Mouse (Mus musculus): ENCODE data around the gene H2-T22.
"Not testable (repeated sequence)": the region's sequence is repeated elsewhere in the genome, so short reads cannot be mapped to it uniquely, and the experiment has no call there.

DNA sequence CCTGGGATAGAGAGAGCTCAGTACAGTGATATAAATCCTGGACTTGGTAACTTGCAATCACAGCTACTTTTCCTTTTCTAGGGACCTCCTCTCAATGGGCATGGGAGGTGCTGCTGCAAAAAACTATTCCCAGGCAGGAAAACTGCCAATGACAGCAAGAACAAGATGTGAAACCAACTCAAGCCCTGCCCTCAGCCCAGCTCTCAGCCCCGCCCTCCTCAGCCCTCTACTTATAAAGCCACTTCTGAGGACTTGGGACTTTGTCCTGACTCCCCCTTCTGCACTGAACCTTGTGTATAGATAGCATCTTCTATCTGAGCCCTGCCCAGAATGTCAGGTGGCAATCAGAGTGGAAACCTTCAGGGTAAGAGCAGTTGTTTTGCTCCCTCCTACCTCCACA lies 15.8 kb upstream of the H2-T22 start, which contains the start of gene Gm11127:
- TF ChIP-seq POLR2A (IDR thresholded peaks at IDR 0.05; ENCODE audit: control insufficient read depth, low read depth, low read length); CTCF (IDR thresholded peaks at IDR 0.05; ENCODE audit: control insufficient read depth, insufficient read depth, insufficient replicate concordance, low read depth, low read length): not testable (repeated sequence)
